Mouse (Mus musculus): ENCODE data around the gene Lrrc45. TPM values are rescaled to one million over a fixed set of nuclear protein-coding genes. Genes with fewer than 3 reads are reported as not detected.
A peak's percentile ranks its signal among the peaks of the same experiment; 100 is the strongest.
"Not testable (repeated sequence)": the region's sequence is repeated elsewhere in the genome, so short reads cannot be mapped to it uniquely, and the experiment has no call there.

The Lrrc45 gene
- 10 to 100 TPM; 61.4 to 62.3 TPM for total RNA-seq (2021)
- long read RNA-seq, experiment 1, transcript Lrrc45-201 (18 exons, 2,492 nt), result major isoform, 17 of 78 reads
- long read RNA-seq, experiment 1, partial matches to known transcripts, result 4 of 78 reads
- long read RNA-seq, experiment 1, other reads (novel, unspliced or antisense), result 57 of 78 reads
- long read RNA-seq, experiment 2, transcript Lrrc45-201 (18 exons, 2,492 nt), result major isoform, 13 of 92 reads
- long read RNA-seq, experiment 2, partial matches to known transcripts, result 6 of 92 reads
- long read RNA-seq, experiment 2, other reads (novel, unspliced or antisense), result 73 of 92 reads

DNA sequence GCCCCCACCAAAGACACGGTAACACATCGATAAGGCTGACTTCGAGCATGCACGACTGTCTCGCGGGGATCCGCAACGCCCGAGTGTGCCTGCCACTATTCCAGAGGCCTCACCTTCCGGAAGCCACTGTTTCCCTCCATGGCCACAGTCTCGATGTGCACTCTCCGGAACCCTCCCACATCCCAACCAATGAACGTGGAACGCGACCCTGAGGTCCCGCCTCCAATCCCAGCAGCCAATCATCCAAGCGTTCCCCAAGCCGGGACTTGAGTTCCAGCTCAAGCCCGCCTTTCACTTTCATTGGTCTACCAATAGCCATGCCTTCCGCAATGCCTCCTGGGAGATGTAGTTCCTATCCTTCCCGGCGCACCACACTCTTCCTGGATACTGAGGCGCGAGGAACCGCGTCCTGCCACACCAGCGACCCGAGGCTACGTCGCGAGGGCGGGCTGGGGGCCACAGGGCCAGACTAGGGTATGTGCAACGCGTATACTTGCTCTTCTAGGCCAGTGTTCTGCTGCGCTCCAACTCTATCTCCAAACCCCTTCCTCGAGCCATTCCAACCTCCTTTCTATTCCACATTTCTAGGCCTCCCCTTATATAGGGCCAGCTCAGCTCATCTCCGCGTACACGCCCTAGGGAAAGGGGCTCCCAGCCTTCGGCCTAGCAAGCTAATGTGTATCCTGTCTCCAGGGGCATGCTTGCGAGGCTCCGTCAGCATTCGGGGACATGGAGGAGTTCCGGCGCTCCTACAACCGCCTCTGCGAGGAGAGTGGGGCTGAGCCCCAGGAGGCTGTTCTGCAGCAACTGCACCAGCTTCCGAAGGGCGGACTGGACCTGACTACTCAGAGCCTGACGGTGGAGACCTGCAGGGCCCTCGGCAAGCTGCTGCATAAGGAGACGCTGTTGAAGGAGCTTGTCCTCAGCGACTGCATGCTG is at the start of gene Lrrc45, which contains the start of gene Cenpx:
Gene Lrrc45, plus strand, starts transcription at position 346 of the 939 bp plus-strand sequence.
Gene Cenpx, minus strand, starts transcription at position 159 of the 939 bp plus-strand sequence.
- Histone ChIP-seq H3K4me3 (peak within 1 kb of the TSS; percentile 84), H3K27ac (peak within 1 kb of the TSS; percentile 86)
- intact Hi-C loops (cut with DNase I), result loop anchor here (2.0 kb wide), 1 partner anchor 89 kb away; the partner anchor contains the start of gene Sirt7
- DNase-seq (ENCODE audit: extremely low spot score in 1 of 2, low spot score in 2 of 2), result peak; percentile 94 to 97
- TF ChIP-seq CTCF (IDR thresholded peaks at IDR 0.05), result no peak

GRCm38 (mm10) chr11:120665406-120665805 is 48.3 kb upstream of the Lrrc45 start:
- H3K4me3 ChIP-seq, result no peak overlapping the region
- no peak for DNase-seq (ENCODE audit: extremely low spot score in 1 of 2, low spot score in 2 of 2)
- TF ChIP-seq CTCF (IDR thresholded peaks at IDR 0.05), result no peak
- intact Hi-C loops (cut with DNase I), result no loop called here
- H3K27ac ChIP-seq, result no peak overlapping the region

DNA sequence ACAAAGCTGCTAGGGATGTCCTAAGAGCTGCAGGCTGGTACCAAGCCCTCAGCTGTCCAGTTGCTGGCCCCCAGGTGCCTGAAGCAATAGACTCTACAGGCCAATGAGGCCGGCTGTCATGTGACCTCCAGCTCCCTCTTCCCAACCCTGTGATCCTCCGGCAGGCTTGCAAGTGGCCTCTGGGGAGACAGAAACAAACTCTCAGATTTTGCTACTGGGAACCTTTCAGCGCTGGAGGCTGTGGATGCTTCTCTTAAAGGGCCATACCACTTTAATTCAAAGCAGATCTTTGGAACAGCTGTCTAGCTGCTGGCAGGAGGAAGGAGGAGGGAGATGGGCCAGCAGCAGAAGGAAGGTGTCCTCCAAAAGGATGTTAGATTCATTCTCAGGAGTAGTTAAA is 47.1 kb upstream of the Lrrc45 start:
- no peak overlapping the region for H3K27ac ChIP-seq
- TF ChIP-seq CTCF (IDR thresholded peaks at IDR 0.05), result no peak
- no peak overlapping the region for H3K4me3 ChIP-seq
- intact Hi-C loops (cut with DNase I), result no loop called here
- no peak for DNase-seq (ENCODE audit: extremely low spot score in 1 of 2, low spot score in 2 of 2)

DNA sequence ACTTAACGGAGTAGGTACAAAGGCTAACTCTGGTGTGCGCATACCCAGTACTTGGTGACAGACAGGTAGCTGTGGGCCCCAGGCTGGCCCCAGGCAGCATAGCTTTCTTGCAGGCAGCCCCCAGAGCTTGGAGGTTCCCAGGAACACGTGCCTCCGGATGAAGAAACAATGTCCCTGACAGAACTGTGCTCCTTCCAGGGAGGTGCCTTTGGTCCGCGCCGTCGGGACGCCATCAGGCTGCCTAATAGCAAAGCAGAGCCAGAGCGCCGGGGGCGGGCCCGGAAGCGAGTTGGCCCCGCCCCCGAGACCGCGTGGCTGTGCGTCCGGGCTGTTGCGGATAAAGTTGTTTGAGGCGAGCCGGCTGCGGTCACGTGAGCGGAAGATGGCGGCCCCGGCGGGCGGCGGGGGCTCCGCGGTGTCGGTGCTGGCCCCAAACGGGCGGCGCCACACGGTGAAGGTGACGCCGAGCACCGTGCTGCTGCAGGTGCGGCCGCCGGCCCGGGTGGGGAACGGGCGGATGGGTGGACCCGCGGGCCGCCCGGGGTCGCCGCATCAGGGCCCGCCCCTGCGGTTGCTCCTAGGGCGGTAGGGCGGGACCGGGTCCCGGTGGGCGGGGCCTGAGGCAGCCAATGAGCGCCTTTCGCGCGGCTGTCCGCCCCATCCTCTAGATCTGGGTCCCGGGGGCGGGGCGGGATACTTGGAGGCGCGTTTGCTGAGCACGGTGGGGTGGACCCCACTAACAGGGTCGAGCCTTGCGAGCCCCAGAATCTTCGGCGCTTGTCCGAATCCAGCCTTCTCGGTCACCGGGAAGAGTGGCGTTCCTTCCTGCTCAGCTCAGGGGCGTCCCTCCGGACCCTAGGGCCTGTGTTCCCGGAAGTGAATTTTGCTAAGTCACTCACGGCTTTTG is 40.8 kb upstream of the Lrrc45 start, which contains the start of gene Aspscr1:
Gene Aspscr1, plus strand, starts transcription at position 287 of the 907 bp plus-strand sequence.
- Histone ChIP-seq H3K27ac (peak within 1 kb of the TSS; percentile 84), H3K4me3 (peak within 1 kb of the TSS; percentile 90)
- peak; percentile 92 to 94 for DNase-seq (ENCODE audit: extremely low spot score in 1 of 2, low spot score in 2 of 2)
- TF ChIP-seq CTCF (IDR thresholded peaks at IDR 0.05), result no peak; the same call in 1 of the 2 replicates
- intact Hi-C loops (cut with DNase I), result no loop called here

DNA sequence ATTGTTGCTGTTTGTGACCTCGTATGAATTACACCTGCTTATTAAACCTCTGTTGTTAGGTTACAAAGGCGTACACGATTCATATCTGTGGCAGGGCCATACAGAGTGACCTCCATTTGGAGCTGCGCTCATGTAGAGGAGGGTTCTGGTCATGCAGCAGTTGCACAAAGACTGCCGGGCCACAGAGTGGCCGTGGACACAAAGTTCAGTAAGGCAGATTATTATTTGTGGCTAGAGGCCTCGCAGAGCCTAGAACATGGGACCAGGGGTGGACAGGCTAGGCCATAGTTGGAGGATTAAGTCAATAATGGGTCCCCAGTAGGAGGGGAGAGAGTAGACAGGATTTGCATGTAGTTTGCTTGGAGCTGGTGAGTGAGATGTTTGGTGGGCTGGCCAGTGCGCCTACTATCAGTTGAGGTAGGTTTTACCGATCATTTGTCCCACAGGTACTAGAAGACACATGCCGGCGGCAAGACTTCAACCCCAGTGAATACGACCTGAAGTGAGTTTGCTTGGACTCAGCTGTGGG is 40.1 kb upstream of the Lrrc45 start:
- DNase-seq (ENCODE audit: extremely low spot score in 1 of 2, low spot score in 2 of 2), result no peak
- Histone ChIP-seq H3K27ac (peak overlapping the region; percentile 84), H3K4me3 (peak overlapping the region; percentile 90)
- no peak for TF ChIP-seq CTCF (IDR thresholded peaks at IDR 0.05)
- intact Hi-C loops (cut with DNase I), result no loop called here

DNA sequence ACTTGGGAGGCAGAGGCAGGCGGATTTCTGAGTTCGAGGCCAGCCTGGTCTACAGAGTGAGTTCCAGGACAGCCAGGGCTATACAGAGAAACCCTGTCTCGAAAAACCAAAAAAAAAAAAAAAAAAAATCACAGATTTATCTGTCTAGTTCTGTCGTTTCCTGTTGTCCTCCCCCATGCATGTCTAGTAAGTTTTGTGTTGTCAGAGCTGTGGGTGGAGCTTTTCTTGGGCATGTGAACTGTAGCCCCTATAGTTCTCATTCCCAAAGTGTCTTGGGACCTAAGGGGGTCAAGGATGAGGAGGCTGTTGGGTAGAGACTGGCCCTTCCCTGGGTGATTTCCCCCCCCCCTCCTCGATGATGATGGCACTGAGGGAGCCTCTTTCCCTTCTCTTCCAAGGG is 37.9 kb upstream of the Lrrc45 start:
- DNase-seq (ENCODE audit: extremely low spot score in 1 of 2, low spot score in 2 of 2); H3K4me3 ChIP-seq; intact Hi-C loops (cut with DNase I); H3K27ac ChIP-seq: not testable (repeated sequence)

- no peak for DNase-seq (ENCODE audit: extremely low spot score in 1 of 2, low spot score in 2 of 2)
- TF ChIP-seq CTCF (IDR thresholded peaks at IDR 0.05), result no peak
- Histone ChIP-seq H3K27ac (no peak overlapping the region), H3K4me3 (no peak overlapping the region)
- intact Hi-C loops (cut with DNase I), result no loop called here
Measured at GRCm38 (mm10) chr11:120676951-120677350, 36.8 kb upstream of the Lrrc45 start.

GRCm38 (mm10) chr11:120679909-120680308 is 33.8 kb upstream of the Lrrc45 start:
- Histone ChIP-seq H3K4me3 (no peak overlapping the region), H3K27ac (no peak overlapping the region)
- peak; percentile 51 for TF ChIP-seq CTCF (IDR thresholded peaks at IDR 0.05)
- intact Hi-C loops (cut with DNase I), result no loop called here
- DNase-seq (ENCODE audit: extremely low spot score in 1 of 2, low spot score in 2 of 2), result no peak

- no peak overlapping the region for H3K27ac ChIP-seq
- H3K4me3 ChIP-seq, result no peak overlapping the region
- DNase-seq (ENCODE audit: extremely low spot score in 1 of 2, low spot score in 2 of 2), result no peak
- intact Hi-C loops (cut with DNase I), result no loop called here
- no peak for TF ChIP-seq CTCF (IDR thresholded peaks at IDR 0.05)
Measured at GRCm38 (mm10) chr11:120682683-120683082, 31.0 kb upstream of the Lrrc45 start.

GRCm38 (mm10) chr11:120683536-120683935 is 30.2 kb upstream of the Lrrc45 start:
- H3K27ac ChIP-seq, result no peak overlapping the region
- no peak for TF ChIP-seq CTCF (IDR thresholded peaks at IDR 0.05)
- no peak overlapping the region for H3K4me3 ChIP-seq
- no peak for DNase-seq (ENCODE audit: extremely low spot score in 1 of 2, low spot score in 2 of 2)
- intact Hi-C loops (cut with DNase I), result no loop called here

DNA sequence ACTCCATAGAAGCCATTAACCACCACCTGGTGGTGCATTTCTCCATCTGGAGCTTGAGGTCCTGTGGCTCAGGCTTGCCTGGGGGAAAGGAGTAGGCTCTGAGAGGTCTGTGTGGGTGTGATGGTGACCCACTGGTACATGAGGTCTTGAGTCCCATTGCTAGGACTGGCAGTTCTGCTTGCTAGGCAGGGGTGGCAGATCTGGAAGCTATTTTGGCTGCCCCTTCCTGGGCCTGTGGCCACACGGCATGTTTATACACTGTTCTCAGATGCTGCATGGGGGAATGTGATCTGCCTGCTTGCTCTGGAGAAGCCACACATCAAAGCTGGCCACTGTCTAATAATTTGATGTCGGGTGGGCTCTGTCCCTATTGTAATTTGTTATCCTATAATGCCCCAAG is 29.6 kb upstream of the Lrrc45 start:
- intact Hi-C loops (cut with DNase I), result no loop called here
- no peak for DNase-seq (ENCODE audit: extremely low spot score in 1 of 2, low spot score in 2 of 2)
- Histone ChIP-seq H3K27ac (no peak overlapping the region), H3K4me3 (no peak overlapping the region)
- TF ChIP-seq CTCF (IDR thresholded peaks at IDR 0.05), result no peak; the same call in none of the 2 replicates

Measured in left cerebral cortex, adult 2 months (tissue).